Mouse (Mus musculus): ENCODE results near the gene Hspb6.

- no peak for TF ChIP-seq CTCF (IDR thresholded peaks at IDR 0.05; ENCODE audit: insufficient read depth, low read length)
- TF ChIP-seq POLR2A (IDR thresholded peaks at IDR 0.05; ENCODE audit: borderline replicate concordance, extremely low read depth, low read depth, low read length), result no peak
Measured at GRCm38 (mm10) chr7:30556894-30557536, 5.0 kb downstream of the Hspb6 start.

All from lung, adult 2 months (tissue).